Mouse (Mus musculus) thymus, adult 2 months (tissue): ENCODE results near the gene Hist2h2ab. TPM values are rescaled to one million over a fixed set of nuclear protein-coding genes. Genes with fewer than 3 reads are reported as not detected.
"Not testable (repeated sequence)": the region's sequence is repeated elsewhere in the genome, so short reads cannot be mapped to it uniquely, and the experiment has no call there.

Experiments used
- DNase-seq: peaks from one replicate; pipeline ENCODE4 v3.0.0; 2021
- H3K27ac ChIP-seq: fragments of 200-500 bp; 2 replicates; pipeline ENCODE4 v1.5.1; 2012; ENCODE audit warnings: low read length, control low read depth; ENCODE audit not compliant: control insufficient read depth, insufficient read depth
- H3K27me3 ChIP-seq: fragments of 200-500 bp; 2 replicates; pipeline ENCODE4 v1.6.1; 2012; ENCODE audit warnings: mild to moderate bottlenecking, low read length, moderate library complexity, mixed read lengths; ENCODE audit not compliant: control insufficient read depth, insufficient read depth
- H3K36me3 ChIP-seq: fragments of 200-500 bp; 2 replicates; pipeline ENCODE4 v1.6.1; 2012; ENCODE audit warnings: mild to moderate bottlenecking, low read length, moderate library complexity; ENCODE audit not compliant: control insufficient read depth, insufficient read depth
- H3K4me1 ChIP-seq: fragments of 200-500 bp; replicated peaks from 2 replicates; pipeline ENCODE4 v1.6.1; 2012; ENCODE audit warnings: low read length; ENCODE audit not compliant: control insufficient read depth, insufficient read depth
- H3K4me3 ChIP-seq: fragments of 200-500 bp; 2 replicates; pipeline ENCODE4 v1.5.1; 2012; ENCODE audit warnings: mild to moderate bottlenecking, low read length, control low read depth, moderate library complexity; ENCODE audit not compliant: control insufficient read depth, insufficient read depth
- CTCF ChIP-seq: fragments of 200-500 bp; IDR thresholded peaks from 2 replicates; pipeline ENCODE4 v1.5.1; 2012; ENCODE audit warnings: mild to moderate bottlenecking, control low read depth, low read length, moderate library complexity, borderline replicate concordance; ENCODE audit not compliant: control insufficient read depth, poor library complexity, insufficient read depth; ENCODE audit errors: extremely low read depth
- POLR2A ChIP-seq: fragments of 200-500 bp; IDR thresholded peaks from 2 replicates; pipeline ENCODE4 v1.6.1; 2012; ENCODE audit warnings: mild to moderate bottlenecking, low read length, control low read depth, moderate library complexity; ENCODE audit not compliant: control insufficient read depth, poor library complexity, insufficient read depth; ENCODE audit errors: extremely low read depth
- WGBS: fragments of 180-500 bp; shearing (Covaris S2); methylation state at CpG from one replicate; pipeline ENCODE4 v1.1.7; 2018; 5-methylcytosine and 5-hydroxymethylcytosine counted together
- polyA plus RNA-seq: library from polyadenylated mRNA; depleted of rRNA; stranded (reverse); fragments of >200 nt; gene quantifications from 2 replicates; pipeline ENCODE4 v1.2.3, GENCODE M21; 2012

Hist2h2ab gene
- polyA plus RNA-seq, 1 experiment, result 6.1 TPM

- WGBS, result 0% methylated on average over 32 of the region's 88 CpGs
These were observed 25.6 kb downstream of the Hist2h2ab start, which contains the start of gene Hist2h2aa1 for GRCm38 (mm10) chr3:96245003-96245886. Gene Hist2h2aa1, plus strand, starts transcription at chr3:96245497.

GRCm38 (mm10) chr3:96246018-96246417 is 26.4 kb downstream of the Hist2h2ab start:
- H3K4me1 ChIP-seq, result peaks cover 23% of the 10 kb centered on the region
- peak overlapping the region; percentile 94 for H3K27ac ChIP-seq
- WGBS, result 0% methylated on average over 10 of the region's 21 CpGs

More at GRCm38 (mm10) chr3:96245003-96245886, 25.6 kb downstream of the Hist2h2ab start, which contains the start of gene Hist2h2aa1:
- H3K27ac ChIP-seq, result peak within 1 kb of the TSS; percentile 97
- peak; percentile 84 for DNase-seq
- peak within 1 kb of the TSS; percentile 67 for H3K4me3 ChIP-seq
- H3K4me1 ChIP-seq, result peaks cover 18% of the 10 kb centered on the region
- TF ChIP-seq POLR2A, result peak; percentile 85
- not testable (repeated sequence) for H3K27me3 ChIP-seq, H3K36me3 ChIP-seq

GRCm38 (mm10) chr3:96246427-96246856 is 26.8 kb downstream of the Hist2h2ab start, which contains the start of gene Hist2h3c1:
Gene Hist2h3c1, plus strand, starts transcription at chr3:96246685.
- not testable (repeated sequence) for H3K27me3 ChIP-seq, DNase-seq, H3K36me3 ChIP-seq
- under 1% methylated on average over 16 of the region's 47 CpGs for WGBS
- Histone ChIP-seq H3K4me1 (peaks cover 24% of the 10 kb centered on the region), H3K27ac (peak within 1 kb of the TSS; percentile 94), H3K4me3 (peak within 1 kb of the TSS; percentile 67)

More at GRCm38 (mm10) chr3:96246018-96246417, 26.4 kb downstream of the Hist2h2ab start:
- not testable (repeated sequence) for DNase-seq, H3K36me3 ChIP-seq, H3K27me3 ChIP-seq
- H3K4me3 ChIP-seq, result peak overlapping the region; percentile 67

- WGBS, result 17% methylated on average over 11 of the region's 11 CpGs
- Histone ChIP-seq H3K36me3 (no peaks in the 10 kb centered on the region), H3K27ac (peak overlapping the region; percentile 52), H3K27me3 (no peaks in the 10 kb centered on the region), H3K4me3 (peak overlapping the region; percentile 34), H3K4me1 (peaks cover 20% of the 10 kb centered on the region)
- no peak for DNase-seq
- TF ChIP-seq POLR2A (no peak), CTCF (no peak)
These were observed 27.9 kb downstream of the Hist2h2ab start for GRCm38 (mm10) chr3:96247356-96248140.

- H3K36me3 ChIP-seq, result no peaks in the 10 kb centered on the region
- H3K4me1 ChIP-seq, result peaks cover 20% of the 10 kb centered on the region
- H3K4me3 ChIP-seq, result no peak overlapping the region
- H3K27me3 ChIP-seq, result no peaks in the 10 kb centered on the region
- 55% methylated on average over 6 of the region's 6 CpGs for WGBS
- peak overlapping the region; percentile 59 for H3K27ac ChIP-seq
- TF ChIP-seq POLR2A (no peak), CTCF (no peak)
- no peak for DNase-seq
These were observed 28.7 kb downstream of the Hist2h2ab start for GRCm38 (mm10) chr3:96248141-96249033.

GRCm38 (mm10) chr3:96249034-96249345 is 29.3 kb downstream of the Hist2h2ab start:
- no peak for TF ChIP-seq CTCF
- Histone ChIP-seq H3K36me3 (no peaks in the 10 kb centered on the region), H3K27ac (peak overlapping the region; percentile 59), H3K4me3 (no peak overlapping the region), H3K4me1 (peaks cover 17% of the 10 kb centered on the region), H3K27me3 (no peaks in the 10 kb centered on the region)
- DNase-seq, result no peak
- WGBS, result 83% methylated on average over 4 of the region's 4 CpGs
